Mouse (Mus musculus) C2C12 (cell line): Measurements from ENCODE around the gene Atp6v0a4.

ENCODE experiments used
- CTCF ChIP-seq: IDR thresholded peaks from one replicate; pipeline ENCODE4 v1.5.1; 2011; ENCODE audit not compliant: control insufficient read depth, insufficient read depth, insufficient read length
- FOSL1 ChIP-seq: IDR thresholded peaks from one replicate; pipeline ENCODE4 v1.8.0; 2011; ENCODE audit warnings: mild to moderate bottlenecking, low read length; ENCODE audit not compliant: poor library complexity, insufficient read depth, severe bottlenecking
- MAX ChIP-seq: IDR thresholded peaks from one replicate; pipeline ENCODE4 v1.6.1; 2011; ENCODE audit warnings: mild to moderate bottlenecking, control low read depth
- USF1 ChIP-seq: IDR thresholded peaks from one replicate; pipeline ENCODE4 v1.6.1; 2011; ENCODE audit warnings: low read depth, mild to moderate bottlenecking, control low read depth, moderate library complexity

DNA sequence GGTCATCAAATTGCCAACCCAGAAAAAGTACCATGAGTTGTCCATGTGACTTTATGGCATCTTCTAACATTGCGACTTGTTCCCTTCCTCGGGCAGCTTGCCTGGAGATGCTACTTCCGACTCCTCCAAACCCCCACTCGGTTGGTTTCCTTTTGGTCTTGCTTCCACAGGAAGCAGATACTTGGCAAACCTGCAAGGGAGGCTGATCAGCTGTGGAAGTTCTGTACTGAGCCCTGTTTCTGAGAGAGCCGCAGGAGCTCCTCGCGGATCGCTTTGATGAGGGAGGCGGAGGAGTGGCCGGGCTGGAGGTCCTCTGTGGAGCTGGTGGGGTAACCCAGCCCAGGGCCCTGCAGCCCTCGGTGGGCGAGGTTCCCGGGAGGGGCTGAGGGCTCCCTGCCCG, 3.7 kb upstream of the Atp6v0a4 start:
- no peak for TF ChIP-seq FOSL1
- TF ChIP-seq MAX: no peak
- no peak for TF ChIP-seq CTCF
- TF ChIP-seq USF1: no peak
